Mouse (Mus musculus): ENCODE data around the gene Rbp3. TPM values are rescaled to one million over a fixed set of nuclear protein-coding genes. Genes with fewer than 3 reads are reported as not detected.

Gene Rbp3
- polyA plus RNA-seq, 1 experiment from 2014 or later = not detected

- no peaks in the 10 kb centered on the region for H3K27me3 ChIP-seq (ENCODE audit: insufficient read depth, low read length)
- no peaks in the 10 kb centered on the region for H3K36me3 ChIP-seq (ENCODE audit: insufficient read depth, low read length)
- H3K9me3 ChIP-seq (ENCODE audit: low read length) = no peaks in the 10 kb centered on the region
- H3K4me2 ChIP-seq (replicated peaks; ENCODE audit: low read depth, low read length) = no peak overlapping the region
- H3K27ac ChIP-seq (ENCODE audit: low read length) = no peak overlapping the region
- no peak for ATAC-seq (ENCODE audit: low FRiP score, low TSS enrichment)
- no peak overlapping the region for H3K4me3 ChIP-seq (ENCODE audit: low read length)
- no peaks in the 10 kb centered on the region for H3K4me1 ChIP-seq (ENCODE audit: insufficient read depth, low read length)
- H3K9ac ChIP-seq (replicated peaks; ENCODE audit: low read length) = no peak overlapping the region
Observed at GRCm38 (mm10) chr14:34000076-34000475, 46.3 kb downstream of the Rbp3 start.

GRCm38 (mm10) chr14:34001445-34001844 is 47.6 kb downstream of the Rbp3 start:
- Histone ChIP-seq H3K27me3 (ENCODE audit: insufficient read depth, low read length) (no peaks in the 10 kb centered on the region), H3K27ac (ENCODE audit: low read length) (no peak overlapping the region), H3K9ac (replicated peaks; ENCODE audit: low read length) (no peak overlapping the region), H3K4me3 (ENCODE audit: low read length) (no peak overlapping the region), H3K4me1 (ENCODE audit: insufficient read depth, low read length) (no peaks in the 10 kb centered on the region), H3K9me3 (ENCODE audit: low read length) (no peaks in the 10 kb centered on the region), H3K36me3 (ENCODE audit: insufficient read depth, low read length) (no peaks in the 10 kb centered on the region), H3K4me2 (replicated peaks; ENCODE audit: low read depth, low read length) (no peak overlapping the region)
- ATAC-seq (ENCODE audit: low FRiP score, low TSS enrichment) = no peak

GRCm38 (mm10) chr14:34002358-34002757 is 48.6 kb downstream of the Rbp3 start:
- H3K27ac ChIP-seq (ENCODE audit: low read length) = no peak overlapping the region
- H3K27me3 ChIP-seq (ENCODE audit: insufficient read depth, low read length) = no peaks in the 10 kb centered on the region
- WGBS = 91% methylated on average over 5 of the region's 5 CpGs

More at GRCm38 (mm10) chr14:34002358-34002757, 48.6 kb downstream of the Rbp3 start:
- ATAC-seq (ENCODE audit: low FRiP score, low TSS enrichment) = no peak
- H3K4me1 ChIP-seq (ENCODE audit: insufficient read depth, low read length) = no peaks in the 10 kb centered on the region
- H3K4me3 ChIP-seq (ENCODE audit: low read length) = no peak overlapping the region
- no peaks in the 10 kb centered on the region for H3K36me3 ChIP-seq (ENCODE audit: insufficient read depth, low read length)
- no peaks in the 10 kb centered on the region for H3K9me3 ChIP-seq (ENCODE audit: low read length)
- H3K9ac ChIP-seq (replicated peaks; ENCODE audit: low read length) = no peak overlapping the region
- no peak overlapping the region for H3K4me2 ChIP-seq (replicated peaks; ENCODE audit: low read depth, low read length)

Other genes with a start within 250 kb of the Rbp3 start
- 2.9 and 4.0 TPM in 2 replicates for gene Gdf10, start 30.4 kb upstream of the Rbp3 start, polyA plus RNA-seq (2015; fragmentation: Nextera tagmentation; extraction: Ambion mirVana)
- 0.08 TPM in 1 of 2 replicates, not detected in the other for gene Gdf2, start 13.0 kb upstream of the Rbp3 start, polyA plus RNA-seq (2015; fragmentation: Nextera tagmentation; extraction: Ambion mirVana)
- gene Zfp488, start 24.8 kb downstream of the Rbp3 start, polyA plus RNA-seq (2015; fragmentation: Nextera tagmentation; extraction: Ambion mirVana) = not detected in 2 replicates
- not detected in 2 replicates for gene Gm30083, start 61.2 kb downstream of the Rbp3 start, polyA plus RNA-seq (2015; fragmentation: Nextera tagmentation; extraction: Ambion mirVana)
- gene Gm5460, start 62.8 kb downstream of the Rbp3 start, polyA plus RNA-seq (2015; fragmentation: Nextera tagmentation; extraction: Ambion mirVana) = not detected in 2 replicates
- gene Antxrl, start 98.7 kb downstream of the Rbp3 start, polyA plus RNA-seq (2015; fragmentation: Nextera tagmentation; extraction: Ambion mirVana) = not detected in 2 replicates
- gene Anxa8, start 132.0 kb downstream of the Rbp3 start, polyA plus RNA-seq (2015; fragmentation: Nextera tagmentation; extraction: Ambion mirVana) = 1.6 and 2.7 TPM in 2 replicates
- not detected in 2 replicates for gene A630023A22Rik, start 148.8 kb downstream of the Rbp3 start, polyA plus RNA-seq (2015; fragmentation: Nextera tagmentation; extraction: Ambion mirVana)
- 0.06 and 0.10 TPM in 2 replicates for gene Npy4r, start 198.5 kb downstream of the Rbp3 start, polyA plus RNA-seq (2015; fragmentation: Nextera tagmentation; extraction: Ambion mirVana)
- gene Gprin2, start 247.7 kb downstream of the Rbp3 start, polyA plus RNA-seq (2015; fragmentation: Nextera tagmentation; extraction: Ambion mirVana) = 0.58 and 1.1 TPM in 2 replicates